28 mouse cellular contexts compared by ENCODE assay signal in the genomic region with DNA sequence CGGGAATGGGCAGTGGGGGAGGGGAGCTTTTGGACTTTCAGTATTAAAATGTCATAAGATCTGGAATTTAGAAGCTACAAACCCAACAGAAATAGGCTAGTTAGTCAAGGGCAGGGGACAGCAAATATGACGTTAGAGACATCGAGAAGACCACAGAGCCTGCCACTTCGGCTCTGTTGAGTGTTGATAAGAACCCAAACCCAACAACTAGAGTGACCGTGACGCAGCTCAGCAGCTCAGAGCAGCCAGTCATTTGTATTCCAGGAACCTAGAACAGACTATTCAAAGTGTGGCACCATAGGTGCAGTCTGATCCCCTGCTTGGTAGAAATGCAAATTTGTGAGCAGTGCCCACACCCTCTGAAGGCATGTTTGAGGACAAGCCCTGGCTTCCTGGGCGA.
A peak's percentile ranks its signal among the peaks of the same experiment; 100 is the strongest.
DNase-seq lines count a peak whose midpoint lies in the region; ATAC-seq and TF ChIP-seq lines count a peak whose summit lies in the region.
"Had no signal": no experiment of that assay in that cellular context is flagged by ENCODE, and none has a peak within 500 bp of the region (broad histone marks: within the 10 kb centered on the region; RNA-seq: fewer than 3 reads in every experiment).

No protein-coding gene starts in this region.

- no peak for TF ChIP-seq CTCF in liver, postnatal 0 days (IDR thresholded peaks at IDR 0.05; ENCODE audit: low read depth)

- TF ChIP-seq EP300 in liver, postnatal 0 days (IDR thresholded peaks at IDR 0.05; ENCODE audit: low read depth), result no peak

- H3K4me2 ChIP-seq in liver, postnatal 0 days (ENCODE audit: low read depth, low read length), result no peak overlapping the region
- H3K4me2 ChIP-seq in liver, embryonic 12.5 days, result no peak overlapping the region
- H3K4me2 ChIP-seq: embryonic facial prominence, embryonic 13.5 days; forebrain, embryonic 12.5 days; forebrain, embryonic 15.5 days; heart, embryonic 12.5 days; heart, embryonic 15.5 days; hindbrain, embryonic 13.5 days had no signal

- WGBS in liver, postnatal 0 days (ENCODE audit: insufficient replicate concordance), result 59% methylated on average over 7 of the region's 7 CpGs
- 32% methylated on average over 7 of the region's 7 CpGs for WGBS in liver, embryonic 12.5 days (ENCODE audit: insufficient replicate concordance)

- no peaks in the 10 kb centered on the region for H3K9me3 ChIP-seq in liver, postnatal 0 days (ENCODE audit: low read length)
- H3K9me3 ChIP-seq in liver, embryonic 12.5 days (replicated peaks), result no peaks in the 10 kb centered on the region
- H3K9me3 ChIP-seq: embryonic facial prominence, embryonic 10.5 days; embryonic facial prominence, embryonic 13.5 days; forebrain, embryonic 12.5 days; forebrain, embryonic 15.5 days; heart, embryonic 12.5 days; heart, embryonic 15.5 days; hindbrain, embryonic 13.5 days had no signal

- no peaks in the 10 kb centered on the region for H3K27me3 ChIP-seq in liver, postnatal 0 days (ENCODE audit: insufficient read depth, low read length)
- H3K27me3 ChIP-seq in liver, embryonic 12.5 days (replicated peaks), result no peaks in the 10 kb centered on the region
- H3K27me3 ChIP-seq: CH12.LX; embryonic facial prominence, embryonic 13.5 days; forebrain, embryonic 12.5 days; forebrain, embryonic 15.5 days; heart, embryonic 12.5 days; heart, embryonic 15.5 days; hindbrain, embryonic 13.5 days; Patski had no signal

- DNase-seq in liver (peak; percentile 6), 416B (ENCODE audit: low read depth) (peak; percentile 61), adipocyte (ENCODE audit: low spot score) (no peak)
- DNase-seq in liver, postnatal 0 days, result no peak
- DNase-seq in cerebellum, postnatal 10 days, result no peak
- DNase-seq: adrenal gland, adult 2 months; adrenal gland, postnatal 14 days; B cell, adult 2 months; cerebellum, adult 11 months; cerebellum, adult 2 months; embryo, embryonic 11 days; gastrocnemius, postnatal 25 days; heart, adult 18-20 months; heart, postnatal 10 days; heart, postnatal 36 days had no signal

- no peaks in the 10 kb centered on the region for H3K4me1 ChIP-seq in liver, postnatal 0 days (ENCODE audit: insufficient read depth)
- no peaks in the 10 kb centered on the region; the same call in 1 of the 2 replicates for H3K4me1 ChIP-seq in liver, embryonic 12.5 days
- H3K4me1 ChIP-seq: embryonic facial prominence, embryonic 10.5 days; forebrain, embryonic 12.5 days; heart, embryonic 12.5 days; heart, embryonic 15.5 days; hindbrain, embryonic 10.5 days; hindbrain, embryonic 13.5 days had no signal

- H3K4me3 ChIP-seq in liver, postnatal 0 days (ENCODE audit: low read depth, low read length), result no peak overlapping the region
- H3K4me3 ChIP-seq in liver, embryonic 12.5 days, result no peak overlapping the region
- H3K4me3 ChIP-seq: embryonic facial prominence, embryonic 10.5 days; embryonic facial prominence, embryonic 13.5 days; erythroblast, embryonic 14.5 days; forebrain, embryonic 12.5 days; forebrain, embryonic 15.5 days; heart, embryonic 12.5 days; heart, embryonic 15.5 days; hindbrain, embryonic 10.5 days; hindbrain, embryonic 13.5 days had no signal

- no peak overlapping the region for H3K9ac ChIP-seq in liver, postnatal 0 days (replicated peaks)
- no peak overlapping the region for H3K9ac ChIP-seq in liver, embryonic 12.5 days
- H3K9ac ChIP-seq: embryonic facial prominence, embryonic 13.5 days; forebrain, embryonic 12.5 days; forebrain, embryonic 15.5 days; heart, embryonic 12.5 days; heart, embryonic 15.5 days; hindbrain, embryonic 13.5 days had no signal

- H3K36me3 ChIP-seq in liver, postnatal 0 days (replicated peaks; ENCODE audit: insufficient read depth, low read length), result no peaks in the 10 kb centered on the region
- no peaks in the 10 kb centered on the region for H3K36me3 ChIP-seq in liver, embryonic 12.5 days
- H3K36me3 ChIP-seq: embryonic facial prominence, embryonic 10.5 days; embryonic facial prominence, embryonic 13.5 days; forebrain, embryonic 12.5 days; forebrain, embryonic 15.5 days; G1E; heart, embryonic 12.5 days; heart, embryonic 15.5 days; hindbrain, embryonic 10.5 days; hindbrain, embryonic 13.5 days had no signal

- no peak overlapping the region for H3K27ac ChIP-seq in liver, postnatal 0 days (ENCODE audit: low read depth)
- no peak overlapping the region for H3K27ac ChIP-seq in liver, embryonic 12.5 days
- H3K27ac ChIP-seq: embryonic facial prominence, embryonic 10.5 days; embryonic facial prominence, embryonic 13.5 days; forebrain, embryonic 12.5 days; forebrain, embryonic 15.5 days; heart, embryonic 15.5 days; hindbrain, embryonic 10.5 days; hindbrain, embryonic 13.5 days had no signal

- no peak for ATAC-seq in liver, postnatal 0 days
- ATAC-seq in liver, embryonic 12.5 days, result 0 out of 2 replicates have a peak, but pooled peaks have one; percentile 32
- ATAC-seq: forebrain, embryonic 15.5 days; Patski had no signal

Comparison
In these comparisons a context has a peak if more than half of its experiments do, and no peak if none do; other contexts are left out.
1. DNase-seq: peak in liver (single experiment) and 416B (single experiment); none in liver, postnatal 0 days (single experiment), cerebellum, postnatal 10 days (0 of 2) and adipocyte (single experiment).